Mouse (Mus musculus): Measurements from ENCODE around the gene Plekhg2. TPM values are rescaled to one million over a fixed set of nuclear protein-coding genes. Genes with fewer than 3 reads are reported as not detected.

The Plekhg2 gene
- polyA plus RNA-seq, 1 experiment, result 14.6 TPM

DNA sequence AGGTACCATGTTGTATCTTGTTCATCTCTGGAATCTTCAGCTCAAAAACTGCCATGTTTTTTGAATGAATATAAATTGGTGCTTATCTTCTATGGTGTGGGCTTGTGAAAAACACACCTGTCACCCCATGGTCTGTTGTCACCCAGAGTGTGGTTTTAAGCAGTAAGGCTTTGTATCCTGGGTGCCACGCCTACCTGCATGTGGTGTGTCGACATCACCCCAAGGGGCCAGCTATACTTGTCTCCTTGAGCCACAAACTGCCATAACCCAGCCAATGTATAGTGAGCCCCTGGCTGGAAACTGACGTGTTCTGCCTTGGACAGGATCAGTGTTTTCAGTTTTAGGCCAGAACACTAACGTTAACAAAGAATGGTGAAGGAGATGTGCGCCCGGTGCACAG lies 11.8 kb upstream of the Plekhg2 start:
- H3K27ac ChIP-seq (ENCODE audit: insufficient read depth, low read depth, low read length), result peak overlapping the region; percentile 99
- H3K4me3 ChIP-seq (ENCODE audit: insufficient read depth, low read length), result no peak overlapping the region

DNA sequence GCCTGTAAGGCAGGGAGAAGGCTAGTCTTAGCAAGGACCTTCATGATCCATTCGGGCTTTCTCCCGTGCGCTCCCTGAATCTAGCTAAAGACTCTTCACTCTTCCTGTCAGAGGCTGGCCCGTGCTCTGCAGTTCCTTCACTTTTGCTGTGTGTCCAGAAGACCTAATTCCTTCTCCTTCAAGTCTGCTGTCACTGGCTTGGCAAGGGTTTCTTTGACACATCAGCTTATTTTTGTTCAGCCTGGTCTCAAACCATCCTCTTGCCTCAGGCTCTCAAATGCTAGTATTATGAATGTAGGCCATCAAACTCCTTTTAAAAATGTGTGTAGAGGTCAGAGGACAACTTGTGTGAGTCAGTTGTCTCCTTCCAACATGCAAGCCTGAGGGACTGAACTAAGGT lies 11.2 kb upstream of the Plekhg2 start:
- H3K4me1 ChIP-seq (ENCODE audit: control insufficient read depth, insufficient read depth, low read length), result peaks cover 41% of the 10 kb centered on the region
- peak overlapping the region; percentile 99 for H3K27ac ChIP-seq (ENCODE audit: insufficient read depth, low read depth, low read length)
- TF ChIP-seq CTCF (IDR thresholded peaks at IDR 0.05; ENCODE audit: low read depth, low read length) (no peak), POLR2A (IDR thresholded peaks at IDR 0.05; ENCODE audit: borderline replicate concordance, low read depth, low read length) (no peak)
- peak overlapping the region; percentile 18 for H3K4me3 ChIP-seq (ENCODE audit: insufficient read depth, low read length)

More for the DNA sequence above, 11.8 kb upstream of the Plekhg2 start:
- no peak for TF ChIP-seq CTCF (IDR thresholded peaks at IDR 0.05; ENCODE audit: low read depth, low read length)
- TF ChIP-seq POLR2A (IDR thresholded peaks at IDR 0.05; ENCODE audit: borderline replicate concordance, low read depth, low read length), result no peak
- peaks cover 41% of the 10 kb centered on the region for H3K4me1 ChIP-seq (ENCODE audit: control insufficient read depth, insufficient read depth, low read length)

DNA sequence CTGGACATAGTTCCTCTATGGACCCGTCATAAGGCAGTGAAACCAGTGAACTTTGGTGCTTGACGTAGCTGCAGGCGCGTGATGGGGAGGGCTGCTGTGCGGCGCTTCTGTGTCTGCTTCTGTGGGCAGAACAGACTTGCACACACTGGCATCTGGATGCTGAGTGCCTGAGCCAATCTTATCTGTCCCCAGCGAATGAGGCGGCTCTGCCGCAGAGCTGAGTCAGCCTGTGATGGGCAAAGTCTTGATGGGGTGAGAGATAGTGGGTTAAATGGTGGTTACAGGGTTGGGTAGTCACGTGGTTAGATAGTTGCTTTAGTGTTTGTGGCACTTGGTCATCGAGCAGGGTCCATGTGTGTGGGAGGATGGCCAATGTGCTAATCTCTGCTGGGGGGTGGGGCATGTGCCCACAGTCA lies 10.6 kb upstream of the Plekhg2 start:
- Histone ChIP-seq H3K4me1 (ENCODE audit: control insufficient read depth, insufficient read depth, low read length) (peaks cover 41% of the 10 kb centered on the region), H3K4me3 (ENCODE audit: insufficient read depth, low read length) (peak overlapping the region; percentile 18), H3K27ac (ENCODE audit: insufficient read depth, low read depth, low read length) (peak overlapping the region; percentile 99)
- no peak for TF ChIP-seq CTCF (IDR thresholded peaks at IDR 0.05; ENCODE audit: low read depth, low read length)
- TF ChIP-seq POLR2A (IDR thresholded peaks at IDR 0.05; ENCODE audit: borderline replicate concordance, low read depth, low read length), result no peak

DNA sequence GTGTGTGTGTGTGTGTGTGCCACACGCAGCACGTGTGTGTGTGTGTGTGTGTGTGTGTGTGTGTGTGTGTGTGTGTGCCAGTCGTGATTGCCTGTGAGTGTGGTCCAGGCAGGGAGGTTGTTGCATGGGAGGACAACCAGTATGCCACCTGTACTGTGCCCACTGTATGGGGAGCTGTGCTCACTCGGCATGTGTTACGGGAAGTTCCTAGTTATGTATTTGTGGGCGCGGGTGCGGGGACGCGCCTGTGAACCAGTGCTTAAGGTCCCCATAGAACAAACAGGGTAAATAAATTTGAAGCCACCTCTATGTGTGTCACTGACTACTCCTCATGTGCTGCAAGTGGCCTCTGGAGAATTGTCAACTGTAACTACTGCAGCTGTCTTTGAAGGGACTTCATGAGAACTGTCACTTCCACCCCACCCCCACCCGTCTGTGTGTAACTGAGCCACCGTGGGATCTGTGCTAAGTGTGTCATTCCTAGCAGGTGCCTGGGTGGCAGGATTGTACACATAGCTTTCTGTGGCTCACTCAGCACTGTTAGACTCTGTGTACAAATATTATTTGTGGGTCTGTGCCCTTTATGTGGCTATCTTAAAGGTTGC lies 10.1 kb upstream of the Plekhg2 start:
- TF ChIP-seq POLR2A (IDR thresholded peaks at IDR 0.05; ENCODE audit: borderline replicate concordance, low read depth, low read length) (no peak), CTCF (IDR thresholded peaks at IDR 0.05; ENCODE audit: low read depth, low read length) (no peak)
- Histone ChIP-seq H3K27ac (ENCODE audit: insufficient read depth, low read depth, low read length) (peak overlapping the region; percentile 99), H3K4me3 (ENCODE audit: insufficient read depth, low read length) (peak overlapping the region; percentile 59), H3K4me1 (ENCODE audit: control insufficient read depth, insufficient read depth, low read length) (peaks cover 41% of the 10 kb centered on the region)

DNA sequence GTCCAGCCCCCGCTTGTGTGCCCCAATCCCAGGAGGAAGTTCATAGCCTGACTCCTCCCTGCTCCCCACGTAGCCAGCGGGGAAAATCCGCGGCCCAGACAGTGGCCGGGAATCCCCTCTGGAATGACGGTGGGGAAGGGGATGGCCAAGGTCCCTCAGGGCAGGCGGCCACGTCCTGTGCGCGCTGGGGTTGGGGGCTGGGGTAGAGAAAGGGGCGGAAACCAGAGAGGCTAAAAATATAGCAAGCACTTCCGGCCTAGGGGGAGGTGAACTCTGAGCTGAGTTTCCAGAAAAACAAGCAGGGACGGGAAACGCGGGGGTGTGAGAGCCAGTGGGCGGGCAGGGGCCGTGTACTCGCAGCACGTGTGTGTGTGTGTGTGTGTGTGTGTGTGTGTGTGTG lies 9.5 kb upstream of the Plekhg2 start:
- Histone ChIP-seq H3K4me3 (ENCODE audit: insufficient read depth, low read length) (peak overlapping the region; percentile 59), H3K4me1 (ENCODE audit: control insufficient read depth, insufficient read depth, low read length) (peaks cover 41% of the 10 kb centered on the region), H3K27ac (ENCODE audit: insufficient read depth, low read depth, low read length) (peak overlapping the region; percentile 99)
- no peak for TF ChIP-seq CTCF (IDR thresholded peaks at IDR 0.05; ENCODE audit: low read depth, low read length)
- no peak for TF ChIP-seq POLR2A (IDR thresholded peaks at IDR 0.05; ENCODE audit: borderline replicate concordance, low read depth, low read length)

DNA sequence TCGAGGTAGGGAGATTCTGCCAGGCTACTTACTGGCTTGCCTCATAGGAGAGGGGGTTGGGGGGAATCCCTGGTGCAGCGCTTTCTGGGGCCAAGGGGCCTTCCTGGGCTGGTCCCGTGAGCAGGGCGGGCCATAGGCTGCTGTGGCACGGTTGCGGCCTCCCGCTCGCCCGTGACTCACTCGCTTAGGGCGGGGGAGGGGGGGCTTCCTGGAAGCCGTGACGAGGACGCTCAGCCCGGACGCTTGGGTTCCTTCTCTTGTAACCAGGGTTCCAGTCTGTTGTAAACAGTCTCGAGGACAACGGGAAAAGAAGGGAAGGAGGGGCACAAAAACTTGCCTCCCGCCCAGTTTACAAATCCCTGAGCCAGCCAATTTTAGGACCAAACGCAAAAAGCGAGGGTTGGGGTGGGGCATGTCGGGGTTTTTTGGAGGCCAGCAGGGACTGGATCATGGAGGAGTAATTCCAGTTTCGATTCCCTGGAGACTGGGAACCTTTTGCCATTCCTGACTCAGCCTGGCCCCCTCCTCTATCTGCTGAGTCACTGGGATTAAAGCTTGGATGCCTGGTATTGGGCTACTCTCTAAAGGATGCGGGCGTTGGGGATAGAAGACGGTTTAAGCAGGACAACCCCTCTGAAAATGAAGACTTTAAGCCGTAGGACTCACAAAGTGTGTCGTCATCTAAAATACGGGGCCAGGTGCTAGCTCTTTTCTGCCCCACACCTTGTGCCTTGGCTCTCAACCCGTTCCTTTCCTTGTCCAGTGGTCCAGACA lies 8.8 kb upstream of the Plekhg2 start:
- peaks cover 39% of the 10 kb centered on the region for H3K4me1 ChIP-seq (ENCODE audit: control insufficient read depth, insufficient read depth, low read length)
- TF ChIP-seq POLR2A (IDR thresholded peaks at IDR 0.05; ENCODE audit: borderline replicate concordance, low read depth, low read length), result no peak
- peak overlapping the region; percentile 99 for H3K27ac ChIP-seq (ENCODE audit: insufficient read depth, low read depth, low read length)
- H3K4me3 ChIP-seq (ENCODE audit: insufficient read depth, low read length), result peak overlapping the region; percentile 59

DNA sequence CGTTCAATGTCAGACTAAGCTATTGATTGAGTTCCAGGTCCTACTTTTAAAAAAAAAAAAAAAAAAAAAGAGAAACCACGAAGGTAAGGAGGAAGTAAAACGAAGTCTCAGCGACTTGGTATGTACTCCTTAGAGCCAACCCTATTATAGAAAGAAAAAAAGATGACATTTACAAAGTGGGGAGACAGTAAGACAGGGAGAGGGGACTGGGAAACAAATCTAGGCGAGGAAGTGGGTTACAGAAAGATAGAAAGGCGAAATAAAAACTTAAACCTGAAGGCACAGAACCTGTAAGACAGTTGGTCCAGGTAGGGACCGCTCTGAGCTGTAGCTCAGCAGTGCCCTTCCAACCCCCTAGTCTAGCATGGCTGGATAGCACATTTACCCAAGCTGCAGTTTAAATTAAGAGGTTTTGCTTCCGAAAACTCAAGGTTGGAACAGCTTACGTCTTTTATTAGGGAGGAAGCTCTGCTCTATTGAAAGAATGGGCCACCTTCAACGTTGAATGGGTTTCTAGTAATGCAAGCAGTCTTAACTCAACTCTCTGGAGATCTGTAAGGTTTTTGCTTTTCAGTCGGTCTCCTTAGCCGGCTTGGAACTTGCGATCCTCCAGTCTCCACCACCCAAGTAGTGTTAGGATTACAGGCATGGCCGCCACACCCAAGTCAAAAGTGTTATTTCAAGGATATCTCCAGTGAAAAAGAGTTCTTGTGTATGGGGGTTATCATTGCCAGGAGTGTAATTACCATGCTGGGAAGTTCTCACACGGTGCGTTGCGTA lies 8.0 kb upstream of the Plekhg2 start, which contains the start of gene Zfp36:
Gene Zfp36 (minus strand): TSS at position 17 of the 780 bp plus-strand sequence.
- peak within 1 kb of the TSS; percentile 93 for H3K4me3 ChIP-seq (ENCODE audit: insufficient read depth, low read length)
- TF ChIP-seq POLR2A (IDR thresholded peaks at IDR 0.05; ENCODE audit: borderline replicate concordance, low read depth, low read length), result no peak
- no peak for TF ChIP-seq CTCF (IDR thresholded peaks at IDR 0.05; ENCODE audit: low read depth, low read length)
- peak within 1 kb of the TSS; percentile 99 for H3K27ac ChIP-seq (ENCODE audit: insufficient read depth, low read depth, low read length)
- peaks cover 36% of the 10 kb centered on the region for H3K4me1 ChIP-seq (ENCODE audit: control insufficient read depth, insufficient read depth, low read length)

DNA sequence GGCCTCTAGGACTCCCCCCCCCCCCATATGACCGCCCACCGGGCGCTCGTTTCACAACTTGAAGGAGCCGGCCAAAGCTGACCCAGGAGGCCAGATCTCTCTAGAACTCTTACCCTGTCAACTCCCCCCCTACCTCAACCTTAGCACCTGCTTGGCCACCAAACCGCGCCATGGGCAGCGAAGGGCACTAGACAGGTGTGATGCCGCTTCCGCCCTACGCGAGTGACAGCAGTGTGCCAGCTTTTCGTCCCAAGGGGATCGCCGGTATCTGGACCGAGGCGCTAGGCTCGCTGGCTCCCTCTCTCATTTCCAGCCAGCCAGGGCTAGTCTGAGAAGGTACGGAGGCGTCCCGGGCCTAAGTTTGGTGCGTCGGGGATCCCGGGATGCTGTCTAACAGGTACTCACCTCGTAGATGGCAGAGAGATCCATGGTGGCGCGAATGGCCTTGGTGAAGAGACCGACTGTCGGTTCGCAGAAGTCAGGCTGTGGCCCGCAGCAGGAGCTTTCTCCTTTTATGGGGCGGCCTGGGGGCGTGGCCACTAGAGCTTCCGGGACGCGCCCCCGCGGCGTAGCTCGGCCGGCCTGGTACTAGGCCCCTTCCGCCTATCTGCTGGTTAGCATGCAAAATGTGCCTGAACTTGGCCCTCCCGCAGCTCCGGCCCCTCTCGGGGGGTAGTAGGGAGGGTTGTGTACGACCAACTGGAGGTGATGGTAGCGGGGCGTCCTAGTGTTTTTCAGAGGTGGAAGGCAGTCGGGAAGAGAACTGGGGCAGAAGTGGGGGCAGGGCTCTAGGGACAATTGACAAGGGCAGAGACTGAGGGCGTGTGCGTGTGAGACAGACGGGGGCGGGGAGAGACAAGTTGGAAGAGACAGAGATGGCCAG lies 6.6 kb upstream of the Plekhg2 start:
- Histone ChIP-seq H3K4me3 (ENCODE audit: insufficient read depth, low read length) (peak overlapping the region; percentile 93), H3K27ac (ENCODE audit: insufficient read depth, low read depth, low read length) (peak overlapping the region; percentile 99), H3K4me1 (ENCODE audit: control insufficient read depth, insufficient read depth, low read length) (peaks cover 28% of the 10 kb centered on the region)
- TF ChIP-seq POLR2A (IDR thresholded peaks at IDR 0.05; ENCODE audit: borderline replicate concordance, low read depth, low read length) (peak; percentile 99), CTCF (IDR thresholded peaks at IDR 0.05; ENCODE audit: low read depth, low read length) (no peak)
